Mouse (Mus musculus): ENCODE measurements around the gene Stk11. TPM values are rescaled to one million over a fixed set of nuclear protein-coding genes. Genes with fewer than 3 reads are reported as not detected.

Stk11 gene
- total RNA-seq (2014; rRNA removed) (77.2 and 77.8 TPM in 2 replicates), polyA plus RNA-seq (2015; fragmentation: Nextera tagmentation; extraction: Ambion mirVana) (13.6 and 14.8 TPM in 2 replicates)

DNA sequence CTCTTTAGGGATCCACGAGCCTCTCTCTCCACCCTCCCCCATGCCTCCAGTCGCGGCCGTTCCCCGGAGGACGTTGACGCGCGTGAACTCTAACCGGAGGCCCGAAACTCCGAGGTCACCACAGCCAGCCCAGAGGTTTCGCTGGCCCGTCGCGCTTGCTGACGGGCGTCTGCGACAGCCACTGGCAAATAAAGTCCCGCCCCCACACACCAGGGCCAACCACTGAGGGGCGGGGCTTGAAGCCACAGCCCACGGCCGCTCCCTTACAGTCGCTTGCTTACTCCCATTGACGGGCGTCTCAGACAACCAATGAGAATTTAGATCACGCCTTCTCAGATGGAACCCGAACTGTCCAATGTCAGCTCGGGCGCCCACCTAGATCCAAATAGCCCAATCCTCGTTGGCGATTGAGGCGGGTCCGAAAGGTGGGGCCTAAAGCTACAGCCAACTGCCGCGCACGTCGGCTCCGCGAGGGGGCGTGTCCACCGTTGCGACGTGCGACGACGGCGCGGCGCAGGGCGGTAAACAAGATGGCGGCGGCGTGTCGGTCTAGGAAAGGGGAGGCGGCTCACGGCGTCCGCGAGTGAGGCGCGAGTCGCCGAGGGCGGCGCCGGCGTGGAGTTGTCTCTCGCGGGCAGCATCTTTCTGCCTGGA is at the start of gene Stk11:
Gene Stk11, plus strand, starts transcription at position 514 of the 654 bp plus-strand sequence.
- H3K27ac ChIP-seq (ENCODE audit: low read depth, low read length), result peak within 1 kb of the TSS; percentile 79
- peaks cover 6% of the 10 kb centered on the region; the same call in 1 of the 2 replicates for H3K36me3 ChIP-seq (ENCODE audit: insufficient read depth)
- H3K9ac ChIP-seq, result peak within 1 kb of the TSS; percentile 74
- under 1% methylated on average over 67 of the region's 70 CpGs for WGBS
- peak; percentile 98 for ATAC-seq
- peaks cover 17% of the 10 kb centered on the region for H3K4me1 ChIP-seq (ENCODE audit: insufficient read depth)
- no peaks in the 10 kb centered on the region for H3K9me3 ChIP-seq (ENCODE audit: low read length)
- peak within 1 kb of the TSS; percentile 92 for H3K4me3 ChIP-seq (ENCODE audit: low read depth, low read length)
- no peaks in the 10 kb centered on the region for H3K27me3 ChIP-seq (ENCODE audit: insufficient read depth, low read length)
- DNase-seq, result peak; percentile 100
- peak; percentile 47 for TF ChIP-seq CTCF (IDR thresholded peaks at IDR 0.05; ENCODE audit: low read depth)
- H3K4me2 ChIP-seq (ENCODE audit: low read depth), result peak within 1 kb of the TSS; percentile 74

DNA sequence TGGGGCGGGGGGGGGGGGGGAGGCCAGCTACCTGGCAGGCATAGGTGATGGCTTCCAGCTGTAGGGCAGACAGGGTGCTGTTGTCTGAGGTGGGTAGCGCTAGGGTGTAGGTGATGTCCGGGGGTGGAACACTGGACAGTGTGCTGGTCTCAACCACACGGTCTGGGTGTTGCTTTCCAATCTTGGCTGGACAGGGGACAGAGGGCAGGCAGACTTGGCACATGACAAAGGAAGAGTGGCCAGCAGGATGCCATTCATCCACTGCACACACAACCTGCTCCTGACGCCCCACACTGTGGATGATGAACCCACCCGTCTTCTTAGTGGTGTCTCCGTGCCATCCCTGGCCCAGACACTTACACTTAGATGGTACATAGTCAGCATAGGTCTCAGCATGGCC is 46.4 kb upstream of the Stk11 start:
- TF ChIP-seq CTCF (IDR thresholded peaks at IDR 0.05; ENCODE audit: low read depth), result no peak
- H3K4me2 ChIP-seq (ENCODE audit: low read depth), result no peak overlapping the region
- ATAC-seq (no peak), DNase-seq (no peak)
- no peak overlapping the region for H3K27ac ChIP-seq (ENCODE audit: low read depth, low read length)
- WGBS, result 96% methylated on average over 6 of the region's 7 CpGs
- H3K4me3 ChIP-seq (ENCODE audit: low read depth, low read length), result no peak overlapping the region
- no peak overlapping the region for H3K9ac ChIP-seq
- H3K36me3 ChIP-seq (ENCODE audit: insufficient read depth), result peaks cover 17% of the 10 kb centered on the region
- no peaks in the 10 kb centered on the region for H3K27me3 ChIP-seq (ENCODE audit: insufficient read depth, low read length)
- no peaks in the 10 kb centered on the region for H3K4me1 ChIP-seq (ENCODE audit: insufficient read depth)
- H3K9me3 ChIP-seq (ENCODE audit: low read length), result no peaks in the 10 kb centered on the region

DNA sequence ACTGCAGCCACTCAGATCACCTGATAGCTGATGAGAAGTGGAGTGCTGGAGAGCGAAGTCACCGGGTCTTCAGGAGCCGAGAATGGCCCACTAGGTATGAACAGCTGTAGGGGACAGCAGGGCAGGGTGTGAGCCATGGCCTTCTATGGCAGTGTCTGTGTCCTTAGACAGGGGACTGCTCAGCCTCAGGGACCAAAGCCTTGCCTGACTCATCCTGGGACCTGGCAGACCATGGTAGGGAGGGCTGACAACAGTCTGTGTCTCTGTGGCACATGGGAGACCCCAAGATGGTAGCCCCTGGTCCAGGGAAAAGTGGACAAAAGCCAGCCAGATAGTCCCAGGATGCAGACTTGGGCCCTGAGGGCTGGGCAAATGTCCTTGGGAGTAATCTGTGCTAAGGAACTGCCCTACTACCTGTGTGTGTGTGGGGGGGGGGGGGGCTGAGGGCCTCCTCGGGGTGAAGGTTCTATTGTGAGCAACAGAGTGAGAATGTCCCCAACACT is 45.6 kb upstream of the Stk11 start:
- H3K4me1 ChIP-seq (ENCODE audit: insufficient read depth), result no peaks in the 10 kb centered on the region
- no peak overlapping the region for H3K4me2 ChIP-seq (ENCODE audit: low read depth)
- H3K36me3 ChIP-seq (ENCODE audit: insufficient read depth), result peaks cover 12% of the 10 kb centered on the region
- no peak overlapping the region for H3K9ac ChIP-seq
- H3K9me3 ChIP-seq (ENCODE audit: low read length), result no peaks in the 10 kb centered on the region
- TF ChIP-seq CTCF (IDR thresholded peaks at IDR 0.05; ENCODE audit: low read depth), result no peak
- WGBS, result 92% methylated on average over 4 of the region's 4 CpGs
- DNase-seq, result no peak
- no peaks in the 10 kb centered on the region for H3K27me3 ChIP-seq (ENCODE audit: insufficient read depth, low read length)
- no peak for ATAC-seq
- H3K27ac ChIP-seq (ENCODE audit: low read depth, low read length), result no peak overlapping the region
- no peak overlapping the region for H3K4me3 ChIP-seq (ENCODE audit: low read depth, low read length)

DNA sequence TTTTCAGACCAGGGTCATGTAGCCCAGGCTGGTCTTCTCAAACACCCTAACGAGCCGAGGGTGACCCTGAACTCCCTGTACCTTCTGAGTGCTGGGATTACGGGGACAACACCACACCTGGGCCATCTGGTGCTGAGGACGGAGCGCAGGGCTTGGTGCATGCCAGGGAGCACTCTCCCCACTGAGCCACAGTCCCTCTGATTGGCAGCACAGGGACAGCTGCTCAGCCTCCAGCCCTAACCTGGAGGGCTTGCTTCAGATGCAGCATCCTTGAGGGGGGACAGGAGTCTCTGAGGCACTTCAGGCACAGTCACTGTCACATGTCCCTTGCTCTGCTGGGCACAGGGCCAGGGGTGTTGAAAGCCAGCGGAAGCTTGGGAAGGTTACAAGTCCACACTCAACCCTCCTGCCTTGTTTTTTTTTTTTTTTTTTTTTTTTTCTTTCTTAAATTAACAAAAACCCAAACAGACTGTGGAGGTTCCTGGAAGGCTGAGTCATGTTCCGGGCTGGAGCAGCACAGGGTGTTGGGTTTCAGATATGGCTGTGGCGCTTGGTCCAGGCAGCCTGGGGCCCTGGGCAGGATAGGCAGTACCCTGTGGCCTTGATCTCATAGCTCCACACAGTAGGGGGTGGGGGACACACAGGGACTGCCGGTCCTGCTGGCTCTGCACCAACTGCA is 44.6 kb upstream of the Stk11 start:
- H3K4me3 ChIP-seq (ENCODE audit: low read depth, low read length), result no peak overlapping the region
- ATAC-seq (peak; percentile 61), DNase-seq (no peak)
- WGBS, result 60% methylated on average over 9 of the region's 9 CpGs
- H3K9me3 ChIP-seq (ENCODE audit: low read length), result no peaks in the 10 kb centered on the region
- no peak overlapping the region for H3K4me2 ChIP-seq (ENCODE audit: low read depth)
- no peak overlapping the region for H3K9ac ChIP-seq
- H3K27me3 ChIP-seq (ENCODE audit: insufficient read depth, low read length), result no peaks in the 10 kb centered on the region
- H3K27ac ChIP-seq (ENCODE audit: low read depth, low read length), result no peak overlapping the region
- no peaks in the 10 kb centered on the region for H3K4me1 ChIP-seq (ENCODE audit: insufficient read depth)
- peaks cover 8% of the 10 kb centered on the region for H3K36me3 ChIP-seq (ENCODE audit: insufficient read depth)
- TF ChIP-seq CTCF (IDR thresholded peaks at IDR 0.05; ENCODE audit: low read depth), result no peak

DNA sequence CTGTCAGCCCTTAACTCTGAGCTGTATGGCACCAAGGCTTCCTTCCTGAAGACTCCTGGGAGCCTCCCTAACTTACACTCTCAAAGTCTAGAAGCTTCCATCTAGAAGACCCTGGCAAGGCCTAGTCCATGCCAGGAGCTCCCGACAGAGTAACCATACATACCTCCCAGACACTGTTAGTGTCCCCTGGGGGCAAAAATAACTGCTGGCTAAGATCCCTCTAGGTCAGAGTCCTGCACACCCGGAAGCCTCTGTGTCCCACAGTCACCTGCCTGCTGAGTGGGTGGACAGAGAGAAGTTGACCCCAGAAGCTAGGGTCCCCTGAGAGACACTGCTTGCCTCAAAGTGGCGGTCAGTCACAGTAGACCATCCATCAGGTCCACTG is 44.1 kb upstream of the Stk11 start:
- Histone ChIP-seq H3K27ac (ENCODE audit: low read depth, low read length) (no peak overlapping the region), H3K9ac (no peak overlapping the region), H3K4me1 (ENCODE audit: insufficient read depth) (no peaks in the 10 kb centered on the region), H3K9me3 (ENCODE audit: low read length) (no peaks in the 10 kb centered on the region), H3K36me3 (ENCODE audit: insufficient read depth) (peaks cover 9% of the 10 kb centered on the region), H3K4me3 (ENCODE audit: low read depth, low read length) (no peak overlapping the region), H3K27me3 (ENCODE audit: insufficient read depth, low read length) (no peaks in the 10 kb centered on the region), H3K4me2 (ENCODE audit: low read depth) (no peak overlapping the region)
- WGBS, result 78% methylated on average over 3 of the region's 3 CpGs
- DNase-seq (no peak), ATAC-seq (no peak)
- no peak for TF ChIP-seq CTCF (IDR thresholded peaks at IDR 0.05; ENCODE audit: low read depth)

DNA sequence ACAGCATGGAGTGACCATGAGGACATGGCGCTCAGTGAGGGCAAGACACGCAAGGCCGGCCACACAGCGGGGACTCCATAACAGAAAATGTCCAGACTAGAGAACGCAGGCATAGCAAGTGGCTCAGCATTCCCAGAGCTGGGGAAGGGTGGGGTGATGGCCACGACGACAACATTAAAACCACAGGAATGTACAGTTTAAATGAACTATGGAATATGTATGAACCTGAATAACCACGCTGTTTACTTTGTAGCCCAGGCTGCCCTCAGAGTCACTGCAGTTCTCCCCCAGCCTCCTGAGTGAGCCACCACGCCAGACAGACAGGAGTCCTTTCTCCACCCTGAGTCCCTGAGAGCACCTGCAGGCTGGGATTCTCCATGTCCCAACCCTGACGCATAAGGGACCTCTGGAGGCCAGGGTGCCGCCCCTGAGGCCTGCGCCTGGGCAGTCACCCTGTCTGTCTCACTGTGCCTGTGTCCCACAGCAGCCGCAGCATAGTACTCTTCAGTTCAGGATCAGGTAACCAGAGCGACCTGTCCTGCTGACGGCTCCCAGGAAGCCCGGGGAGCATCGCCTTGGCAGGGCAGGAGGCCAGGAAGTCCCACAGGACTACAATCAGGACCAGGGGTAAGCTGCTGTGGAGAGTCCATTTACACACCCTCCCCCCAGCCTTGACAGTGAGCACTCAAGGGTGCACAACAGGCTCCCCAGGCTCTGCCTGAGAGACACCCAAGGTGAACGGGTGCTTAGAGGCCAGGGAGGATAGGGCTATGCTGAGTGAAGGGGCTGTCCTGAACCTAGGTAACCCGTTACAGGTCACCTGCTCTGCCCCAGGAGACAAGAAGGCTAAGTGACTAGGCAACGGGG is 42.7 kb upstream of the Stk11 start:
- TF ChIP-seq CTCF (IDR thresholded peaks at IDR 0.05; ENCODE audit: low read depth), result no peak

More for the DNA sequence above, 42.7 kb upstream of the Stk11 start:
- WGBS, result 87% methylated on average over 20 of the region's 20 CpGs
- H3K4me2 ChIP-seq (ENCODE audit: low read depth), result no peak overlapping the region
- peaks cover 12% of the 10 kb centered on the region; the same call in 1 of the 2 replicates for H3K36me3 ChIP-seq (ENCODE audit: insufficient read depth)
- no peaks in the 10 kb centered on the region for H3K9me3 ChIP-seq (ENCODE audit: low read length)
- no peak overlapping the region for H3K4me3 ChIP-seq (ENCODE audit: low read depth, low read length)
- ATAC-seq, result no peak
- no peaks in the 10 kb centered on the region for H3K4me1 ChIP-seq (ENCODE audit: insufficient read depth)
- no peak overlapping the region for H3K9ac ChIP-seq
- H3K27ac ChIP-seq (ENCODE audit: low read depth, low read length), result no peak overlapping the region
- no peak for DNase-seq
- no peaks in the 10 kb centered on the region for H3K27me3 ChIP-seq (ENCODE audit: insufficient read depth, low read length)

Measured in forebrain, postnatal 0 days (tissue).